Mouse (Mus musculus): ENCODE measurements around the gene Fignl1. TPM values are rescaled to one million over a fixed set of nuclear protein-coding genes. Genes with fewer than 3 reads are reported as not detected.

Fignl1 gene
- total RNA-seq, 2 experiments from 2014 or later: 0.48 to 0.75 TPM

- no peak for DNase-seq
These were observed 535 bp downstream of the Fignl1 start for GRCm38 (mm10) chr11:11808035-11808819.

- DNase-seq: no peak
These were observed 2.8 kb downstream of the Fignl1 start for GRCm38 (mm10) chr11:11805951-11806350.

GRCm38 (mm10) chr11:11804421-11804820 lies 4.3 kb downstream of the Fignl1 start:
- DNase-seq: no peak

- DNase-seq: no peak
These were observed 7.7 kb downstream of the Fignl1 start for GRCm38 (mm10) chr11:11801067-11801466.

GRCm38 (mm10) chr11:11800304-11800703 lies 8.5 kb downstream of the Fignl1 start:
- DNase-seq: no peak

GRCm38 (mm10) chr11:11798690-11799089 lies 10.1 kb downstream of the Fignl1 start:
- no peak for DNase-seq

GRCm38 (mm10) chr11:11794626-11795025 lies 14.1 kb downstream of the Fignl1 start:
- DNase-seq: no peak

- peak; percentile 54 to 73 for DNase-seq
These were observed 20.2 kb downstream of the Fignl1 start for GRCm38 (mm10) chr11:11788521-11788974.

GRCm38 (mm10) chr11:11785457-11785856 lies 23.3 kb downstream of the Fignl1 start:
- DNase-seq: no peak

GRCm38 (mm10) chr11:11781728-11782127 lies 27.0 kb downstream of the Fignl1 start:
- DNase-seq: no peak

- no peak for DNase-seq
These were observed 30.4 kb downstream of the Fignl1 start for GRCm38 (mm10) chr11:11778345-11778744.

- DNase-seq: no peak
These were observed 31.0 kb downstream of the Fignl1 start for GRCm38 (mm10) chr11:11777796-11778195.

- no peak for DNase-seq
These were observed 31.5 kb downstream of the Fignl1 start for GRCm38 (mm10) chr11:11777246-11777645.

GRCm38 (mm10) chr11:11776822-11777174 lies 32.0 kb downstream of the Fignl1 start:
- no peak for DNase-seq

GRCm38 (mm10) chr11:11776071-11776821 lies 32.5 kb downstream of the Fignl1 start:
- no peak for DNase-seq

- DNase-seq: no peak
These were observed 33.9 kb downstream of the Fignl1 start for GRCm38 (mm10) chr11:11774893-11775292.

GRCm38 (mm10) chr11:11774384-11774783 lies 34.4 kb downstream of the Fignl1 start:
- no peak for DNase-seq

GRCm38 (mm10) chr11:11772196-11772595 lies 36.6 kb downstream of the Fignl1 start:
- no peak for DNase-seq

GRCm38 (mm10) chr11:11770691-11771090 lies 38.1 kb downstream of the Fignl1 start:
- no peak for DNase-seq

GRCm38 (mm10) chr11:11769281-11769680 lies 39.5 kb downstream of the Fignl1 start:
- DNase-seq: no peak

GRCm38 (mm10) chr11:11768057-11768456 lies 40.7 kb downstream of the Fignl1 start:
- no peak for DNase-seq

GRCm38 (mm10) chr11:11766736-11767135 lies 42.0 kb downstream of the Fignl1 start:
- no peak for DNase-seq

GRCm38 (mm10) chr11:11766105-11766504 lies 42.7 kb downstream of the Fignl1 start:
- DNase-seq: no peak

GRCm38 (mm10) chr11:11765414-11765813 lies 43.3 kb downstream of the Fignl1 start:
- no peak for DNase-seq
